Mouse (Mus musculus) mouse trophoblast stem cell (cell line): ENCODE results near the gene Pdcl3.

Source experiments
- in situ Hi-C, 2 experiments: fragments of 300-500 bp; cut with MseI, MboI; formaldehyde crosslinking; loops; 2 replicates in 1 of 2; 3 replicates in 1 of 2; pipeline ENCODE4 v1.15.1; 2025

The Pdcl3 gene

DNA sequence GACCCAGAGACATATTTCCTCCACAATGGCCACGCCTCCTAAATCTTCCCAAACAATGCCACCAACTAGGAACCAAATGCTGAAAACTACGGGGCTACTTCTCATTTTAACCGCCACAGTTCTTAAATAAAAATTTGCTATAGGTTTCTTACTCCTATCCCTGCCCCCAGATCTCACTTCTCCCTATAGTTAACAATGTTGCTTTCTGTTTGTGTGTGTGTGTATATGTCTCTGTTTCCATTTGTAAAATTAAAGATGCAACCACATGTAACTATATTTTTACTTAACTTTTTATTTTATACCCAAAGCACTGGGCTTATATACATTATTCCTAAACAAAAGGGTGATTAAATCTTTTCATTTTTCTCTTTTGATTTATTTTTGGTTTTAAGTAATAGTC is at the start of gene Pdcl3:
Gene Pdcl3, plus strand, starts transcription at position 301 of the 400 bp plus-strand sequence.
- in situ Hi-C loops, result no loop called here

GRCm38 (mm10) chr1:38936780-38937179 is 48.6 kb upstream of the Pdcl3 start:
- in situ Hi-C loops, result loop anchor here (5.0 to 10.0 kb wide), 3 partner anchors 72 to 112 kb away; no protein-coding TSS in a partner anchor

GRCm38 (mm10) chr1:38938849-38939248 is 46.6 kb upstream of the Pdcl3 start, which contains the start of gene Nms:
Gene Nms, plus strand, starts transcription at chr1:38939149.
- in situ Hi-C loops, result loop anchor here (5.0 to 10.0 kb wide), 3 partner anchors 74 to 114 kb away; no protein-coding TSS in a partner anchor

DNA sequence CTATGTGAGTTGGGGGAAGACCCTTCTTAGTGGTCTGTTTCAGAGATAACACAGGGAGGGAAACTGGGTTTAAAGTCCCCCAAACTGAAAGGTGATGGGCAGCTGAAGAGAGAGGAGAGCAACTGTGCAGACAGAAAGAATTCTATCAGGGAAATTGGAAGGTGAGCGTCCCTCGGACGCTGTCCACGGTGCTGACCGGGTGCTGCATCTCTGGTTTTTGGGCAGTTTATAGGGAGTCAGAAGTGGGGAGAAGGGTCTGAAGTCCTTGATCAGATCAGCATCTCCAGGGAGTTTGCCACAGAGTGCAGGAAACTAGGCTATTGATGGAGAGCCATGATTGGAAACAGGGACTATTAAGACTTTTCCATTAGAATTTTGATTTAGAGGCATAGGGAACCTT is 45.8 kb upstream of the Pdcl3 start:
- in situ Hi-C loops, result loop anchor here (5.0 to 10.0 kb wide), 3 partner anchors 75 to 115 kb away; no protein-coding TSS in a partner anchor

DNA sequence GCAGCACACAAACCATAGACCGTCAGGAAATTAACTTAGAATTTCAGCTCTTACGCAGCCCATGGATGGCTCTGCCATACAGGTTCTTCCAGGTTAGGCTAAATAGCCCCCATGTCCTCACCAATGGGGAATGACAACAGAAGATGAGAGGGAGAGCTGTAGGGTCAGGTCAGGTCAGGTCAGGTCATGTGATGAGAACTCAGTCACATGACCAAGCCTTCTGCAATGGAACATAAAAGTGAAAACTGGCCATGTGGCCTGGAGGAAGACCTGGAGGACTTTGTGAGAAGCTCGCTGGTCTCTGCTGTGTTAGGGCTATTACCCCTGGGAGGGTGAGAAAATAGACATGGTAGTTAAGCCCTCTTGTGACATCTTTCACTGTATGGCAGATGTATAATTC is 29.0 kb upstream of the Pdcl3 start:
- in situ Hi-C loops, result no loop called here

- in situ Hi-C loops, result no loop called here
Measured at GRCm38 (mm10) chr1:38969116-38969515, 16.3 kb upstream of the Pdcl3 start.

DNA sequence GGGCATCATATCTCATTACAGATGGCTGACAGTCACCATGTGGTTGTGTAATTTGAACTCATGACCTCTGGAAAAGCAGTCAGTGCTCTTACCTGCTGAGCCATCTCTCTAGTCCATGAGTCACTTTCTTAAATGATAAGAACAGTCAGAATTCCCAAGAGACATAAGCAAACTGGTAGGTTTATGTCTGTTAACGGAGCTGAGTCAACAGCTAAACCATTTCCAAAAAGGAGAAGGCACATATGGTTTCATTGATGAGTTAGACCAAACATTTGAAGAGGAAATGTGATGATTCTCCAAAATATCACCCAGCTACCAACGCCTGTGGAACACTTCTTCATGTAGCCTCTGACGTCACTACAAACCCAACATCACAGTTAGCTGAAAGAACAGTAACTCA is 13.7 kb upstream of the Pdcl3 start:
- in situ Hi-C loops, result no loop called here

- in situ Hi-C loops, result no loop called here
Measured at GRCm38 (mm10) chr1:38972986-38973592, 12.3 kb upstream of the Pdcl3 start.

- in situ Hi-C loops, result no loop called here
Measured at GRCm38 (mm10) chr1:38979953-38980352, 5.5 kb upstream of the Pdcl3 start.

GRCm38 (mm10) chr1:38983870-38984269 is 1.5 kb upstream of the Pdcl3 start:
- in situ Hi-C loops, result no loop called here

DNA sequence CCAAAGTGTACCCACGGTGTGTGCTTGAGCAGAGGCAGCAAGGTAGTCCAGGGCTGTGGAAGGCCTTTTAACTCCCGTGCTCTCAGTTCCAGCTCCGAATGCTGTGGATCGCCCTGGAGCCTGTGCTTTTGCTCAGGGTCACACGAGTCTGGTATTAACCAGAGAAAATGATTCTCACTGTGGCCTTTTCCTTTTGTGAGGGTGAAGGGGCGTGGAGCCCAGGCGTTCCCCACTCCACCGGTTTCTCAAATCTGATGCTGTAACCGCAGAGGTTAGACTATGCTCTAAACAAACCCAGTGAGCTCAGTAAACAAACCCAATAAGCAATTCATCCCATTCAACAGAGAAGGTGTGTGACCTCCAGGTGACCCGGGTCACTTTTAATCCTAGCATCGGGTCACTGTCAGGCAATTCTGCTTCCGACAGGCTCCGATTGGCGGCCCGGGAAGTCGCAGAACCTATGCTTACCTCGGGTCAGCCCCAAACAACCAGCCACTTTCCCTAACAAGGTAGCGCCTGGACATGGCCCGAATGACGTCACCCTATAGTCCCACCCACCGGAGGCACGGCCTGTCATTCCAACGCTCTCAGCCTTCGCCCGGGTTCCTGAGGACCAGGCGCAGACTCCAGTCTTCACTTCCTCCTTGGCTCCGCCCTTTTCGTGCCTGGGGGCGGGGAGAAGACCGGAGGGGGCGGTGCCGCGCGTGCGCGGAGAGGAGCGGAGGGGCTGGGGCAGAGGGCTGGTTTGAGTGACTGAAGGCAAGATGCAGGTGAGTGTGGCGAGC is 1.9 kb downstream of the Pdcl3 start:
- in situ Hi-C loops, result no loop called here

- in situ Hi-C loops, result no loop called here
Measured at GRCm38 (mm10) chr1:38987865-38988211, 2.4 kb downstream of the Pdcl3 start.

DNA sequence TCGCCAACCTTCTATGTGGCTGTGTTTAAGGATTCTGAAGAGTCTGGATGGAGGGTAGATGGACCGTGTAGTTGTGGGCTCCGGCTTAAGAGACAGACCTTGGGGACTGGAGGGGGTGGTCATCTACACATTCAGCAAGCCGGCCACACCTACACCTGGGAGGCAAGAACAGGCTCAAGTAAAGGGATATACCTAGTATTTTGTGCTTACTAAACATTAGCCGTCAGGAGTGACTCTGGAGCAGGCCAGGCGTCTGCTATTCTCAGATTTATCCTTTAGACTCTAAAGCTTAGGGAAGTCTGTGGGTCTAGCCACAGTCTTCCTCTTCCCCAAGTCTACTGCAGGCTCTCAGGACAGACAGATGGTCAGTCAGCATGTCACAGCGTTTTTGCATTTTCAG is 2.9 kb downstream of the Pdcl3 start:
- in situ Hi-C loops, result no loop called here

DNA sequence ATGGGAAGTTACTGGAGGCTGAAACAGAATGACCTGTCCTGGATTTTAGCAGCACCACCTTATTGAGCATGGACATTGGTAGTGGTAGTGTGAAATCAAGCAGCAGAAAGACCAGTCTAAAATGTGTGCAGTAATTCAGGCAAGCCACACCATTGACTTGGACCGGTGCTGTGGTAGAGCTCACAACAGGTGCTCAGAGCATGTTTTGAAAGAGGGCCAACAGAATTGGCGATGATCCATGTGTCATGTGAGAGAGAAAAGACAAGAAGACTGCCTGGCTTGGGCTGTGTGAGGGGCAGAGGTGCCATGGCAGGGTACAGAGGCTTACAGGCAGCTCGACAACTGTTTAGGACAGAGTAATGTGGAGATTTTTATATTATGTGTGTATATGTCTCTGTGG is 7.0 kb downstream of the Pdcl3 start:
- in situ Hi-C loops, result no loop called here

DNA sequence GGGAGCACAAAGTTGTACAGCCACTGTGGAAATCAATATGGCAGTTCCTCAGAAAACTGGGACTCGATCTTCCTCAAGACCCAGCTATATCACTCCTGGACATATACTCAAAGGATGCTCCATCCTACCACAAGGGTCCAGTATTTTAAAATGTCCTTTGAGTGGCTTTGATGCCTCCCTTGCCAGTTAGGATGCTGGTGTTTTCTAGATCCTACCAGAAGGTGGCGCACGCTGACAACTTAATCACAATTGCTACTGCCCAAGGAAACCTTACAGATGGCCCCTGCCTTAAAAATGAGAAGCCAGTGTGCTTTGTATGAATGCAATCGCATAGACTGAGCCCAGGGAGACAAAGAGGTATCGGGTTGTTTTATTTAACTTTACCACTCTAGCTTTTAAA is 15.7 kb downstream of the Pdcl3 start:
- in situ Hi-C loops, result loop anchor here (5.0 to 25.0 kb wide), 3 partner anchors 211 to 524 kb away; no protein-coding TSS in a partner anchor

- in situ Hi-C loops, result loop anchor here (10.0 to 25.0 kb wide), 2 partner anchors 206 to 519 kb away; no protein-coding TSS in a partner anchor
Measured at GRCm38 (mm10) chr1:39005751-39006354, 20.4 kb downstream of the Pdcl3 start.

DNA sequence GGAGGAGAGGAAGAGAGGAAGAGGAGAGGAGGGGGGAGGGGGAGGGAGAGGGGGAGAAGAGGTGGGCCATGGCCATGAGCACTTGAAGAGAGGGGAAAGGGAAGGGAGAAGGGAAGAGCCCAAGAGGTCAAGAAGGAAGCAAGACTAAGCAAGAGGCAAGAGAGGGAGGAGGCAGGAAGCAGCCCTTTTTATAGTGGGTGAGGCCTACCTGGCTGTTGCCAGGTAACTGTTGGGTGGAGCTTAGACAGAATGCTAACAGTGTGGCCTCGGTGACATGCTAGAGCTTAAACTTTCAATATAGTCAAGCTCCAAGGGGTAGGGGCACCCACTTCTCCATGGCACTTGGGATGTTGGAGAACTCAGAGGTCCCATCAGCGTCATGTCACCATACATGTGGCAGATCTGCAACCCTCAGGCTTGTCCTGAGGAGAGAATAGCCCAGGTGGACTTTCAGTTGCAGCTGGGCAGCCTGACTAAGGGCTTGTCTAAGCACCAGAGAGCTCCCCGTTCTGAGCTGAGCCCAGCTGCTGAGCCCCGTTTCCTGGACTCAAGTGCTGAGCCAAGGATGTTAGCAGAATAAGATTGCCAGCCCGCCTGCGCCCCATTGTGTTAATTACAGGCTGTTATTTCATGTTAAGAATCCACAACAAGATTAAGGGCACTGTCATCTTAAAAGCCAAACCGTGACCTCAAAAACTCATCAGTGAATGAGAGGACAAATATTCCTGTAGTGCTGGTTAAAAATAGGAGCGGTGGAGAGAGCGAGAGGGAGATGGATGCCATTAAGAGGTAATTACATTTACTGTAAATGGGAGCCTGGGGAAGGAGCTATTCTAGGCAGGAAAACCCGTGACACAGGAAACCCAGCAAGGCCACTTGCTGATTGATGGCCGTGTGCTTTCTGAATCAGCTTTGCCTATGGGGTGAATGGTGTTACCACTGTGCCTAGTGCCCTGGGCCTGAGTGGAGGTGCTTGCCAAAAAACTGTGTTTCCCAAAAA is 21.7 kb downstream of the Pdcl3 start:
- in situ Hi-C loops, result loop anchor here (10.0 to 25.0 kb wide), 2 partner anchors 205 to 518 kb away; no protein-coding TSS in a partner anchor

DNA sequence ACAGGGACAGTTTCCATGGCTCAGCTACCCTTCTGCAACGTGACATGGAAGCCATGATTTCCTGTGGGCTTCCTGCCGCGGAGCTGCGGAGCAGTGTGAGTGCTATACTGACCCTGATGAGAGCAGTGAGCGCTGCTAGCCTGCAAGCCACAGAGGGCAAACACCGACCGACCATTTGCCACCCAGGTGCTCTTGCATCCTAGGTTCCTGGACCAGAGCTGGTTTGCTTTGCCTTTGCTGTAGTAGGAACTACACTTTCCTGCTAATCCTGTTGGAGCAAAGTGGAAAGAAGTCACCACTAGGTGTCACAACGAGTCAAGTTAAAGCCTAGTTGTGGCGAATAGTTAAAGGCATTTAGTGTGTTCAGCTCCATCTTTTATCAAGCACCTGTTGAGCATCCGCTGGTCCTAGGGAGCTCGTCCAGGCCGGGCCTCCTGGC is 25.2 kb downstream of the Pdcl3 start:
- in situ Hi-C loops, result loop anchor here (5.0 to 25.0 kb wide), 3 partner anchors 202 to 337 kb away; no protein-coding TSS in a partner anchor

DNA sequence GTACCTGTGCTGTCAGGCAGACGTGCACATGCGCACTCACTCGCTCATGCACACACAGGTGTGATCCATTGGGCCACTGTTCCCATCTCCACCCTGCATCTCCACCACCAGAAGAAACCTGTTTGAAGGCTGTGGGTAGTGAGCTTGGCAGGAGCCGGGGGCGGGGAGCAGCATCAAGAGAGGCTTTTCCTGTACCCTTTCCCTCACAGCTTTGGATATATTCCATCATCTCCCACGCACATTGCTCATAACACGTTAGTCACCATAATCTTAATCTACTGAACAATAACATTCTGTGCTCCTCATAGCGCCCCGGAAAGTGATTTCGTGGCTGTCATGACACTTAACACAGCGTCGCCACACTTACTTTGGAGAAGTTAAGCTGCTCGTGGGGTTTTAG is 27.2 kb downstream of the Pdcl3 start:
- in situ Hi-C loops, result loop anchor here (5.0 to 25.0 kb wide), 3 partner anchors 200 to 335 kb away; no protein-coding TSS in a partner anchor

- in situ Hi-C loops, result loop anchor here (5.0 to 25.0 kb wide), 3 partner anchors 198 to 333 kb away; no protein-coding TSS in a partner anchor
Measured at GRCm38 (mm10) chr1:39013843-39014242, 28.4 kb downstream of the Pdcl3 start.

GRCm38 (mm10) chr1:39015529-39015928 is 30.1 kb downstream of the Pdcl3 start:
- in situ Hi-C loops, result loop anchor here (10.0 to 25.0 kb wide), 2 partner anchors 197 to 209 kb away; no protein-coding TSS in a partner anchor
